Mouse (Mus musculus) gastrocnemius, postnatal 36 days (tissue): ENCODE measurements around the gene Abtb1. TPM values are rescaled to one million over a fixed set of nuclear protein-coding genes. Genes with fewer than 3 reads are reported as not detected.

Experiments
- DNase-seq, 2 experiments: peaks; one replicate each; pipeline ENCODE4 v3.0.0; 2022
- intact Hi-C: fragments of 180-260 bp; cut with DNase I; formaldehyde crosslinking; loops from one replicate; pipeline ENCODE4 v1.15.1; 2025
- long read RNA-seq, 2 experiments: library from polyadenylated mRNA; stranded (forward); transcript quantifications; one replicate each; pipeline ENCODE4 v2.0.0; 2021
- total RNA-seq, 2 experiments: library from RNA; stranded (reverse); gene quantifications; 2 replicates each; pipeline ENCODE4 v1.2.3; 2021

Abtb1 gene
- total RNA-seq = 10 to 100 TPM; 19.2 to 21.0 TPM
- long read RNA-seq, experiment 1, transcript Abtb1-201 (12 exons, 1,845 nt) = major isoform, 22 of 31 reads
- long read RNA-seq, experiment 1, partial matches to known transcripts = 1 of 31 reads
- long read RNA-seq, experiment 1, other reads (novel, unspliced or antisense) = 8 of 31 reads
- long read RNA-seq, experiment 2, transcript Abtb1-201 (12 exons, 1,845 nt) = major isoform, 29 of 43 reads
- long read RNA-seq, experiment 2, partial matches to known transcripts = 3 of 43 reads
- long read RNA-seq, experiment 2, other reads (novel, unspliced or antisense) = 11 of 43 reads

- intact Hi-C loops = no loop called here
- peak; percentile 99 for DNase-seq
Observed at GRCm38 (mm10) chr6:88841781-88842689, at the start of gene Abtb1. Gene Abtb1, minus strand, starts transcription at chr6:88841984.

GRCm38 (mm10) chr6:88890832-88891231 lies 49.0 kb upstream of the Abtb1 start:
- intact Hi-C loops = loop anchor here (5.0 kb wide), 2 partner anchors 34 to 344 kb away; no protein-coding TSS in a partner anchor
- no peak for DNase-seq

- DNase-seq = no peak
- intact Hi-C loops = loop anchor here (5.0 kb wide), 2 partner anchors 32 to 342 kb away; no protein-coding TSS in a partner anchor
Observed at GRCm38 (mm10) chr6:88889410-88890042, 47.7 kb upstream of the Abtb1 start.

GRCm38 (mm10) chr6:88886417-88886967 lies 44.7 kb upstream of the Abtb1 start:
- intact Hi-C loops = no loop called here
- no peak for DNase-seq

GRCm38 (mm10) chr6:88885644-88886416 lies 44.0 kb upstream of the Abtb1 start:
- no peak for DNase-seq
- intact Hi-C loops = no loop called here

- no peak for DNase-seq
- intact Hi-C loops = no loop called here
Observed at GRCm38 (mm10) chr6:88884690-88885089, 42.9 kb upstream of the Abtb1 start.

- no peak for DNase-seq
- intact Hi-C loops = no loop called here
Observed at GRCm38 (mm10) chr6:88884195-88884594, 42.4 kb upstream of the Abtb1 start.

- intact Hi-C loops = no loop called here
- DNase-seq = no peak
Observed at GRCm38 (mm10) chr6:88881334-88881733, 39.5 kb upstream of the Abtb1 start.

- no peak for DNase-seq
- intact Hi-C loops = no loop called here
Observed at GRCm38 (mm10) chr6:88879471-88879870, 37.7 kb upstream of the Abtb1 start.

GRCm38 (mm10) chr6:88874868-88875508 lies 33.2 kb upstream of the Abtb1 start, which contains the start of gene Podxl2:
Gene Podxl2, minus strand, starts transcription at chr6:88875044.
- DNase-seq = peak; percentile 64 to 70
- intact Hi-C loops = no loop called here

GRCm38 (mm10) chr6:88873965-88874867 lies 32.4 kb upstream of the Abtb1 start:
- intact Hi-C loops = no loop called here
- no peak for DNase-seq

- no peak for DNase-seq
- intact Hi-C loops = no loop called here
Observed at GRCm38 (mm10) chr6:88872811-88873210, 31.0 kb upstream of the Abtb1 start.

GRCm38 (mm10) chr6:88871546-88871945 lies 29.8 kb upstream of the Abtb1 start:
- DNase-seq = no peak
- intact Hi-C loops = no loop called here

GRCm38 (mm10) chr6:88870594-88870993 lies 28.8 kb upstream of the Abtb1 start:
- DNase-seq = no peak
- intact Hi-C loops = no loop called here

- no peak for DNase-seq
- intact Hi-C loops = no loop called here
Observed at GRCm38 (mm10) chr6:88869459-88869858, 27.7 kb upstream of the Abtb1 start.

- intact Hi-C loops = no loop called here
- DNase-seq = no peak
Observed at GRCm38 (mm10) chr6:88865704-88866103, 23.9 kb upstream of the Abtb1 start.

- DNase-seq = no peak
- intact Hi-C loops = no loop called here
Observed at GRCm38 (mm10) chr6:88860914-88861313, 19.1 kb upstream of the Abtb1 start.

- no peak for DNase-seq
- intact Hi-C loops = loop anchor here (5.0 kb wide), 1 partner anchor 34 kb away; no protein-coding TSS in a partner anchor
Observed at GRCm38 (mm10) chr6:88858341-88858740, 16.6 kb upstream of the Abtb1 start.
